Mouse (Mus musculus): ENCODE data around the gene Selenon. TPM values are rescaled to one million over a fixed set of nuclear protein-coding genes. Genes with fewer than 3 reads are reported as not detected.

Gene Selenon
- polyA plus RNA-seq, 1 experiment from 2014 or later: 14.7 TPM

GRCm38 (mm10) chr4:134511730-134512129 is 40.2 kb downstream of the Selenon start:
- Histone ChIP-seq H3K9ac (ENCODE audit: low read length) (peak overlapping the region; percentile 64), H3K9me3 (ENCODE audit: control insufficient read depth, low read length) (no peaks in the 10 kb centered on the region), H3K27ac (ENCODE audit: low read depth) (no peak overlapping the region), H3K36me3 (ENCODE audit: control insufficient read depth, insufficient read depth, low read length) (no peaks in the 10 kb centered on the region), H3K27me3 (replicated peaks; ENCODE audit: control insufficient read depth, insufficient read depth, low read length) (no peaks in the 10 kb centered on the region), H3K4me1 (replicated peaks; ENCODE audit: control insufficient read depth, insufficient read depth, low read length) (peaks cover 3% of the 10 kb centered on the region; the same call in 1 of the 2 replicates), H3K4me2 (ENCODE audit: low read length) (peak overlapping the region; percentile 88), H3K4me3 (ENCODE audit: low read depth, low read length) (peak overlapping the region; percentile 66)
- DNase-seq (ENCODE audit: low spot score) (no peak), ATAC-seq (replicated peaks; ENCODE audit: low FRiP score, low TSS enrichment, low read depth) (no peak)
- WGBS: 70% methylated on average over 6 of the region's 6 CpGs

DNA sequence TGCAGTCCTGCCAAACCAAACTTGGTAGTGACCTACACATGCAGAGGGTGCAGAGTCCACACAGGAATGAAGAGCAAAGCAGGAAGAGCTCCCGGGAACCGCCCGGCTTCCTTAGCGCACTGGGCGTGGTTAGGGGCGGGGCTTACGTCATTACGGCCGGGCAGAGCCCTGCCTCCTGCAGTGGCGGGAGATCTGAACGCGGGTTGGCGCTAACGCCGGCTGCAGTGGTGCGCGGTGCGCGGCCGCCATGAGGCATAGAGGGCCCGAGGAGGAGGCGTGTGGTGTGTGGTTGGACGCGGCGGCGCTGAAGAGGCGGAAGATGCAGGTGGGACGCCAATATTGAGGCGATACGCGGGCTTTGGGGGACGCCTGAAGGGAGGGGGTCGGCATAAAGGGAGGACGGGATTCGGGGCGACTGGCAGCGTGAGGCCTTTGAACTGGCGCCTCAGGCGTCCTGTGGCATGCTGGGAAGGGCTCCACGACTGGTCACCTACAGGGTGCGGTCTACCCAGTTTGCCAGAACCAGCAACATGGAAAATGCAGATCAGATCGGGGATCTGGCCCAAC is 41.0 kb downstream of the Selenon start, which contains the start of gene Aunip:
Aunip (plus strand) TSS at position 155 of the 567 bp plus-strand sequence.
- ATAC-seq (replicated peaks; ENCODE audit: low FRiP score, low TSS enrichment, low read depth): peak; percentile 94
- peak; percentile 94 for DNase-seq (ENCODE audit: low spot score)
- no peaks in the 10 kb centered on the region for H3K27me3 ChIP-seq (replicated peaks; ENCODE audit: control insufficient read depth, insufficient read depth, low read length)

DNA sequence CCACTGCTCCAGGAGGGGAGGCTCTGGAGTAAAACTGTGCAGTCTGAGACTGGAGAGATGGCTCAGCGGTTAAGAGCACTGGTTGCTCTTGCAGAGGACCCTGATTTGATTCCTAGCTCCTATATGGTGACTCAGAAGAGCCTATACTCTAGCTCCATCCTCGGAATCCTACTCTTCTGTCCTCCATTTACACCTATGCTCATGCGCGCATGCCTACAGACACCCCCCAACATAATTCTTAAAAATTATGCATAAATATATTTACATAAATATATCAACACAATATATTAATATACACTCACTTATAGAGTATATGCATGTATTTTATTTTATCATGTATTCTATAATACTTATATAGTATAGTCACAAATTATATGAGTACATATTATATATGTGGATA is 41.6 kb downstream of the Selenon start:
- Histone ChIP-seq H3K4me1 (replicated peaks; ENCODE audit: control insufficient read depth, insufficient read depth, low read length) (peaks cover 3% of the 10 kb centered on the region; the same call in 1 of the 2 replicates), H3K4me2 (ENCODE audit: low read length) (peak overlapping the region; percentile 88), H3K4me3 (ENCODE audit: low read depth, low read length) (peak overlapping the region; percentile 66; the same call in 1 of the 2 replicates), H3K9ac (ENCODE audit: low read length) (no peak overlapping the region), H3K9me3 (ENCODE audit: control insufficient read depth, low read length) (no peaks in the 10 kb centered on the region), H3K36me3 (ENCODE audit: control insufficient read depth, insufficient read depth, low read length) (no peaks in the 10 kb centered on the region), H3K27ac (ENCODE audit: low read depth) (no peak overlapping the region), H3K27me3 (replicated peaks; ENCODE audit: control insufficient read depth, insufficient read depth, low read length) (no peaks in the 10 kb centered on the region)
- ATAC-seq (replicated peaks; ENCODE audit: low FRiP score, low TSS enrichment, low read depth) (peak; percentile 20; the same call in 1 of the 2 replicates), DNase-seq (ENCODE audit: low spot score) (no peak)
- 73% methylated on average over 4 of the region's 4 CpGs for WGBS

More for the DNA sequence above, 41.0 kb downstream of the Selenon start, which contains the start of gene Aunip:
- WGBS: under 1% methylated on average over 40 of the region's 42 CpGs
- Histone ChIP-seq H3K4me1 (replicated peaks; ENCODE audit: control insufficient read depth, insufficient read depth, low read length) (peaks cover 3% of the 10 kb centered on the region; the same call in 1 of the 2 replicates), H3K9me3 (ENCODE audit: control insufficient read depth, low read length) (no peaks in the 10 kb centered on the region), H3K36me3 (ENCODE audit: control insufficient read depth, insufficient read depth, low read length) (no peaks in the 10 kb centered on the region), H3K4me2 (ENCODE audit: low read length) (peak within 1 kb of the TSS; percentile 88), H3K27ac (ENCODE audit: low read depth) (no peak within 1 kb of the TSS), H3K4me3 (ENCODE audit: low read depth, low read length) (peak within 1 kb of the TSS; percentile 66), H3K9ac (ENCODE audit: low read length) (peak within 1 kb of the TSS; percentile 64)

DNA sequence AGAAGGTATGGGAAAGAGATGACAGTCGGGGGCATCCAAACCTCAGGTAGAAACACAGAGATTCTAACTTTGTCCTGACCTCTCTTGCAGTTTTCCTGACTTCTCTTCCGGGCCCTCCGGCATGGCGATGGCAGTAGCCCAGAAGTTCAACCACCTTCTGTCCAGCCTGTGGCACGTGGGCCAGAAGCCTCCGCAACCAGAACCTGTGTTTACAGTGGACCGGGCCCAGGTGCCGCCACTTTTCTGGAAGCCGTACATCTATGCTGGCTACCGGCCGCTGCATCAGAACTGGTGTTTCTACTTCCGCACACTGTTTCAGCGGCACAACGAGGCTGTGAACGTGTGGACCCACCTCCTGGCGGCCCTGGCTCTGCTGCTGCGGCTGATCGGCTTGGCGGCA is 45.3 kb downstream of the Selenon start:
- no peak overlapping the region for H3K27ac ChIP-seq (ENCODE audit: low read depth)
- no peak for ATAC-seq (replicated peaks; ENCODE audit: low FRiP score, low TSS enrichment, low read depth)
- 86% methylated on average over 19 of the region's 19 CpGs for WGBS
- H3K9ac ChIP-seq (ENCODE audit: low read length): no peak overlapping the region
- H3K4me2 ChIP-seq (ENCODE audit: low read length): no peak overlapping the region
- no peaks in the 10 kb centered on the region for H3K27me3 ChIP-seq (replicated peaks; ENCODE audit: control insufficient read depth, insufficient read depth, low read length)
- DNase-seq (ENCODE audit: low spot score): no peak
- H3K4me3 ChIP-seq (ENCODE audit: low read depth, low read length): no peak overlapping the region
- no peaks in the 10 kb centered on the region for H3K4me1 ChIP-seq (replicated peaks; ENCODE audit: control insufficient read depth, insufficient read depth, low read length)
- no peaks in the 10 kb centered on the region for H3K9me3 ChIP-seq (ENCODE audit: control insufficient read depth, low read length)
- H3K36me3 ChIP-seq (ENCODE audit: control insufficient read depth, insufficient read depth, low read length): no peaks in the 10 kb centered on the region

DNA sequence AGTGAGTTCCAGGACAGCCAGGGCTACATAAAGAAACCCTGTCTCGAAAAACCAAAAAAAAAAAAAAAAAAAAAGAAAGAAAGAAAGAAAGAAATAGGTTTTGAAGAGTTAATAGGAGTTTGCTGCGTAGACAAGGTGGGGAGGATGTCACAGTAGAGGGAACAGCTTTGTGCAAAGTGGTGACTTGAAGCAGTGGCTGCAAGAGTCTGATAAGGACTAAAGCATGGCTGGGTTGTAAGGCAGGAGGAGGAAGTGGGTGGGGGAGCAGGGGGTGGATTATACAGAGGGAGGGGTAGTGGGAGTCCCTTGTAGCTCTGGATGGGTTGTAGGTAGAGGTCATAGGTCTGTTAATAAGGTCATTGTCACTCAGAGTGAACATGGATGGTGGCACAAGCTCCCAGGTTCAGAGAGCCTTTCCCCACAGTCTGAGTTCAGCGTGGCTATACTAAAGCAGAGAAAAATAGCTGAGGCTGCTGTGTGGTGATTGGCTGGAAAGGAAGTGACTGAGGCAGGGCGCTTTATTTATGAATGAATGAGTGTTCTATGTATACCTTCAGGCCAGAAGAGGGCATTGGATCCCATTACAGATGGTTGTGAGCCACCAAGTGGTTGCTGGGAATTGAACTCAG is 45.9 kb downstream of the Selenon start:
- Histone ChIP-seq H3K4me1 (replicated peaks; ENCODE audit: control insufficient read depth, insufficient read depth, low read length) (no peaks in the 10 kb centered on the region), H3K36me3 (ENCODE audit: control insufficient read depth, insufficient read depth, low read length) (no peaks in the 10 kb centered on the region), H3K4me2 (ENCODE audit: low read length) (no peak overlapping the region), H3K27ac (ENCODE audit: low read depth) (no peak overlapping the region), H3K4me3 (ENCODE audit: low read depth, low read length) (no peak overlapping the region), H3K9ac (ENCODE audit: low read length) (no peak overlapping the region), H3K27me3 (replicated peaks; ENCODE audit: control insufficient read depth, insufficient read depth, low read length) (no peaks in the 10 kb centered on the region), H3K9me3 (ENCODE audit: control insufficient read depth, low read length) (no peaks in the 10 kb centered on the region)
- ATAC-seq (replicated peaks; ENCODE audit: low FRiP score, low TSS enrichment, low read depth) (no peak), DNase-seq (ENCODE audit: low spot score) (no peak)
- WGBS: 87% methylated on average over 3 of the region's 4 CpGs

GRCm38 (mm10) chr4:134505303-134505789 is 46.6 kb downstream of the Selenon start:
- no peaks in the 10 kb centered on the region for H3K9me3 ChIP-seq (ENCODE audit: control insufficient read depth, low read length)
- no peak overlapping the region for H3K4me2 ChIP-seq (ENCODE audit: low read length)
- H3K4me3 ChIP-seq (ENCODE audit: low read depth, low read length): no peak overlapping the region
- H3K27me3 ChIP-seq (replicated peaks; ENCODE audit: control insufficient read depth, insufficient read depth, low read length): no peaks in the 10 kb centered on the region
- no peak overlapping the region for H3K27ac ChIP-seq (ENCODE audit: low read depth)
- no peak for DNase-seq (ENCODE audit: low spot score)
- H3K9ac ChIP-seq (ENCODE audit: low read length): no peak overlapping the region
- H3K4me1 ChIP-seq (replicated peaks; ENCODE audit: control insufficient read depth, insufficient read depth, low read length): no peaks in the 10 kb centered on the region
- 92% methylated on average over 4 of the region's 4 CpGs for WGBS
- no peak for ATAC-seq (replicated peaks; ENCODE audit: low FRiP score, low TSS enrichment, low read depth)
- no peaks in the 10 kb centered on the region for H3K36me3 ChIP-seq (ENCODE audit: control insufficient read depth, insufficient read depth, low read length)

- no peak overlapping the region for H3K27ac ChIP-seq (ENCODE audit: low read depth)
- no peaks in the 10 kb centered on the region for H3K9me3 ChIP-seq (ENCODE audit: control insufficient read depth, low read length)
- no peak overlapping the region for H3K4me2 ChIP-seq (ENCODE audit: low read length)
- no peaks in the 10 kb centered on the region for H3K36me3 ChIP-seq (ENCODE audit: control insufficient read depth, insufficient read depth, low read length)
- no peak overlapping the region for H3K4me3 ChIP-seq (ENCODE audit: low read depth, low read length)
- H3K4me1 ChIP-seq (replicated peaks; ENCODE audit: control insufficient read depth, insufficient read depth, low read length): no peaks in the 10 kb centered on the region
- ATAC-seq (replicated peaks; ENCODE audit: low FRiP score, low TSS enrichment, low read depth) (no peak), DNase-seq (ENCODE audit: low spot score) (no peak)
- H3K9ac ChIP-seq (ENCODE audit: low read length): no peak overlapping the region
- H3K27me3 ChIP-seq (replicated peaks; ENCODE audit: control insufficient read depth, insufficient read depth, low read length): no peaks in the 10 kb centered on the region
- WGBS: 81% methylated on average over 4 of the region's 4 CpGs
Measured at GRCm38 (mm10) chr4:134503686-134504357, 48.1 kb downstream of the Selenon start.

GRCm38 (mm10) chr4:134501095-134501494 is 50.9 kb downstream of the Selenon start:
- 90% methylated on average over 6 of the region's 6 CpGs for WGBS
- Histone ChIP-seq H3K27ac (ENCODE audit: low read depth) (no peak overlapping the region), H3K9me3 (ENCODE audit: control insufficient read depth, low read length) (no peaks in the 10 kb centered on the region), H3K9ac (ENCODE audit: low read length) (no peak overlapping the region), H3K36me3 (ENCODE audit: control insufficient read depth, insufficient read depth, low read length) (no peaks in the 10 kb centered on the region), H3K27me3 (replicated peaks; ENCODE audit: control insufficient read depth, insufficient read depth, low read length) (no peaks in the 10 kb centered on the region), H3K4me2 (ENCODE audit: low read length) (no peak overlapping the region), H3K4me1 (replicated peaks; ENCODE audit: control insufficient read depth, insufficient read depth, low read length) (peaks cover 12% of the 10 kb centered on the region), H3K4me3 (ENCODE audit: low read depth, low read length) (no peak overlapping the region)
- ATAC-seq (replicated peaks; ENCODE audit: low FRiP score, low TSS enrichment, low read depth): no peak
- DNase-seq (ENCODE audit: low spot score): no peak

Data from intestine, embryonic 14.5 days (tissue).